ENCODE assay signal across 8 mouse cellular contexts in the genomic region with DNA sequence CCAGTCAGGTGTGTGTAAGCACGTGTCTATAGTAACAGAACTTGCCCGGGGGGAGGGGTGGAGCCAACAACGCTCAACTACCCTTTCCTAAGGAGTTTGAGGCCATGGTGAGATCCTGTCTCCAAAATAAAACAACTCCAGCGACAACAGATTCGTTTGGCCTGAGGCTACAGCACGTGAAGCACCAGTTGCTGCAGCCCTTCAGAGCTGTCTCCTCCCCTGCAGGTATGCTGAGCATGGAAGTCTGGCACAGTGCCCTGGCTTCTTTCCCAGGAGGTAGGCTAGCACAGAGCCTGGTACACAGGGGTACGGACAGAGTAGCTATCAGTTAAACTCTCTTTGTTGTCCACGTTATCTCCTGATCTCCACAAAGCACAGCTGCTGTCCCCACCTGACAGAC. TPM values are rescaled to one million over a fixed set of nuclear protein-coding genes. Genes with fewer than 3 reads are reported as not detected.
DNase-seq lines count a peak whose midpoint lies in the region; ATAC-seq lines count a peak whose summit lies in the region.

No protein-coding gene starts in this region.

- peak; percentile 68 for DNase-seq in gastrocnemius, postnatal 10 days
- no peak for DNase-seq in gastrocnemius, postnatal 25 days
- peak; percentile 81 to 90 for DNase-seq in cerebellum, postnatal 25 days
- peak; percentile 88 for DNase-seq in kidney, adult 18-20 months
- no peak for DNase-seq in layer of hippocampus, postnatal 36 days
- DNase-seq in embryo, embryonic 11 days: no peak

- H3K4me3 ChIP-seq in lung, embryonic 16.5 days (ENCODE audit: low read length): no peak overlapping the region

- H3K9ac ChIP-seq in lung, embryonic 16.5 days (ENCODE audit: low read length): peak overlapping the region; percentile 8; the same call in 1 of the 2 replicates

- H3K27me3 ChIP-seq in lung, embryonic 16.5 days (ENCODE audit: control insufficient read depth, insufficient read depth, low read depth, low read length): peaks cover 3% of the 10 kb centered on the region; the same call in 1 of the 2 replicates

- no peaks in the 10 kb centered on the region for H3K36me3 ChIP-seq in lung, embryonic 16.5 days (ENCODE audit: control insufficient read depth, insufficient read depth, low read length)

- peak overlapping the region; percentile 28; the same call in 1 of the 2 replicates for H3K4me2 ChIP-seq in lung, embryonic 16.5 days (ENCODE audit: low read depth, low read length)

- WGBS in lung, embryonic 16.5 days: 25% methylated on average over 8 of the region's 8 CpGs

- peak; percentile 36; the same call in 1 of the 2 replicates for ATAC-seq in lung, embryonic 16.5 days (ENCODE audit: low read depth)
- ATAC-seq in CD4-positive, CD25-positive, alpha-beta regulatory T cell, adult 4 months: no peak

- H3K27ac ChIP-seq in lung, embryonic 16.5 days (ENCODE audit: low read length): peak overlapping the region; percentile 77

- no peaks in the 10 kb centered on the region for H3K9me3 ChIP-seq in lung, embryonic 16.5 days (ENCODE audit: control insufficient read depth, low read length)

- H3K4me1 ChIP-seq in lung, embryonic 16.5 days (replicated peaks; ENCODE audit: control insufficient read depth, insufficient read depth, low read length): peaks cover 59% of the 10 kb centered on the region

RNA-seq across cellular contexts. Expression of a gene that starts 33.6 kb away (rescaled TPM):
- total RNA-seq in gastrocnemius, postnatal 10 days (2021): 1 to 10 TPM; 6.2 to 9.8 TPM
- total RNA-seq in gastrocnemius, postnatal 25 days (2021): 1 to 10 TPM; 4.4 to 6.1 TPM
- 12.5 and 13.2 TPM in 2 replicates for polyA plus RNA-seq in lung, embryonic 16.5 days (2015; fragmentation: Nextera tagmentation; extraction: Ambion mirVana)
- 10 to 100 TPM; 34.4 to 35.5 TPM for polyA plus RNA-seq in CD4-positive, CD25-positive, alpha-beta regulatory T cell, adult 4 months (2017; shearing (Covaris generic))
- 1 to 10 TPM; 1.3 to 1.4 TPM for total RNA-seq in layer of hippocampus, postnatal 36 days (2021)

RNA-seq across cellular contexts. Expression of a gene that starts 49.9 kb away (rescaled TPM):
- total RNA-seq in gastrocnemius, postnatal 10 days (2021): 10 to 100 TPM; 17.8 to 21.6 TPM
- 10 to 100 TPM; 18.4 to 18.6 TPM for total RNA-seq in gastrocnemius, postnatal 25 days (2021)
- polyA plus RNA-seq in lung, embryonic 16.5 days (2015; fragmentation: Nextera tagmentation; extraction: Ambion mirVana): 41.8 and 44.8 TPM in 2 replicates
- polyA plus RNA-seq in CD4-positive, CD25-positive, alpha-beta regulatory T cell, adult 4 months (2017; shearing (Covaris generic)): 10 to 100 TPM; 34.3 to 38.8 TPM
- 10 to 100 TPM; 75.1 to 79.4 TPM for total RNA-seq in layer of hippocampus, postnatal 36 days (2021)

Comparison
In these comparisons a context has a peak if more than half of its experiments do, and no peak if none do; other contexts are left out.
1. DNase-seq: peak in gastrocnemius, postnatal 10 days (single experiment), cerebellum, postnatal 25 days (2 of 2) and kidney, adult 18-20 months (single experiment); none in gastrocnemius, postnatal 25 days (single experiment), layer of hippocampus, postnatal 36 days (0 of 2) and embryo, embryonic 11 days (single experiment).